Mouse (Mus musculus) cerebellum, adult 2 months (tissue): ENCODE measurements around the gene Pfkfb2.

Experiments used
- CTCF ChIP-seq: fragments of 200-500 bp; IDR thresholded peaks from 2 replicates; pipeline ENCODE4 v1.5.1; 2011; ENCODE audit warnings: low read depth, mild to moderate bottlenecking, control low read depth, low read length, moderate library complexity, borderline replicate concordance; ENCODE audit not compliant: insufficient read depth
- POLR2A ChIP-seq: fragments of 200-500 bp; IDR thresholded peaks from 2 replicates; pipeline ENCODE4 v1.6.1; 2011; ENCODE audit warnings: low read length, control low read depth, borderline replicate concordance; ENCODE audit not compliant: insufficient read depth

DNA sequence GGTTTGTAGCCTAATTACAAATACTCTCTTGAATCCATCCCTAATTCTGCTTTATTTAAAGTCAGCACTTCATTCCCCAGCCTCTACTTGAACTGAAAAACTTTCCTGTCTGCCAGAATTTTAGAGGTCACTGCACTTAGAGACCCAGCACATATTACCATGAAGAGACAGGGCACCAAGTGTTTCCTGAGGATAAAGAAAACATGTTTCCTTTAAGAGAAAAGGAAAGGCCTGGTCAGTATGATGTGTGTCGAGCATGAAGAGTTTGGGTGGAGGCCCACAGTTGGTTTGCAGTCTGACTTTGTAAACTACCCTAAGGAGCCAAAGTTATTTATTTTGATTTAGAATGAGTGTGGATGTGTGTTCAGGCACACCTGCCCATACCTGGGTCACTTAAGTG, 983 bp downstream of the Pfkfb2 start:
- TF ChIP-seq POLR2A (no peak), CTCF (no peak)
